Mouse (Mus musculus) retina, adult 2 months (tissue): ENCODE measurements at regions not wholly inside any gene's neighbourhood (a gene's known extent, or its start where the extent isn't known, plus 50 kb on each side); places are given as distances from the start of the nearest gene placed in this dataset.

Source experiments
- DNase-seq: peaks from one replicate; pipeline ENCODE4 v3.0.0-alpha.2; 2012; ENCODE audit warnings: low read depth, low spot score

DNA sequence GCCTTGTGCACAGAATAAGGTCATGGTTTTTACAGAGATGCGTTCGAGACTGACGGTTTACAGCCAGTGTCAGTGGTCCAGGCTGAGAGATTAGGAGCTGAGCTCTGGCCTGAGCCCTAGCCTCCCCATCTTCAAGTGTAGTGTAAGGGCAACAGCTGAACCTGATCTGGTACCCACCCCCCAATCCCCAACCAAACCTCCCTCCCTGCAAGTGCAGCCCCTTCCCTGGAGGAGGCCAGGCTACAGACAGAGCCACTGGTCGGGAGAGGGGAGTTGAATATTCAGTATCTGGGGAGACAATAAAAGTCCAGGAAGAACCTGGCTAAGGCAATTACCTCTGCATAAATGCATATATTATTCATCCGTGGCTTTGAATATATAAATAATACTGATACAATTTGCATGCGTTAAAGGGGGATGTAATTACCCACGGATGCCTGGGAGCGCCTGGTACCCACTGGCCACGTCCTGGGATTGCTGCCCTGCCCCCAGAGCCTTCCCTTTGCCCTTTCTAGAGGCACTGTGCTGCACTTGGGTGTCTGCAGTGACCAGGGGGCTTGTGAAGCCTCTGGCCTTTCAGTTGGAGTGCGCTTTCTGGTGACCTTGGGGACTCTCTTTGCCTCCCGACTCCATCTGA is 95.5 kb upstream of the Mvb12b start:
- DNase-seq, result no peak

GRCm38 (mm10) chr2:33981936-33982335 is 94.2 kb upstream of the Mvb12b start:
- no peak for DNase-seq

GRCm38 (mm10) chr2:33981321-33981720 is 93.6 kb upstream of the Mvb12b start:
- DNase-seq, result no peak

DNA sequence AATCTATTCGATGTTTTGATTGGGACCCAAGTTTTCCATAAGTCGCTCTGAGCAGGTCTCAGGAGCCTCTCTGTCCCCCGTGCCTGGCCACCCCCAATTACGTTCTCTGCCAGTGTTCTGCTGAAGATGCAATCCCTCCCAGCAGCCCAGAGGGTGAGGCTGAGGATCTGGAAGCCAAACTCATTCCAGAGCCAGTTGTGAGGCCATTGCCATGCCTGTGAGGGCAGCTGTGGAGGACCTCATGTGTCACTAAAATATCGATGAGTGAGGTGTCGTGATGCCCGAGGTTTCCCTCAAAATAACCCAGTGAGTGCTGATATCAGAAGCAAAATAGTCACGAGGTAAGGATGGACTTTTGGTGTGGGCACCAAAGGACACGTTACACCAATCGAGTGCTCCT is 93.1 kb upstream of the Mvb12b start:
- DNase-seq, result no peak

DNA sequence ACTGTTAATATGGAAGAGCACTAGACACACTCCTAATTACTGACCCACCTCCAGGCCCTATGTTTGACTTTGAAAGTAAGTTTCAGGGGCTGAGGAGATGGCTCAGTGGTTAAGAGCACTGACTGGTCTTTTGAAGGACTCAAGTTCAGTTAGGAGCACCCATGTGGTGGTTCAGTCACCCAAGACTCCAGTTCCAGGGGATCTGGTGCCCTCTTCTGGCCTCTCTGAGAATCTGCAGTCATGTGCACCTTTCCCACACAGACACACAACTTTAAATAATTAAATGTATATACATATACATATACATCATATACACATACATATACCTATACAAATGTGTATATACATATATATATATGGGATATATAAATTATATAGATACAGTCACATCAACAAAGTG is 91.5 kb upstream of the Mvb12b start:
- DNase-seq, result no peak

GRCm38 (mm10) chr2:33978550-33978949 is 90.8 kb upstream of the Mvb12b start:
- no peak for DNase-seq

- DNase-seq, result no peak
These were observed 90.0 kb upstream of the Mvb12b start for GRCm38 (mm10) chr2:33977576-33978352.

DNA sequence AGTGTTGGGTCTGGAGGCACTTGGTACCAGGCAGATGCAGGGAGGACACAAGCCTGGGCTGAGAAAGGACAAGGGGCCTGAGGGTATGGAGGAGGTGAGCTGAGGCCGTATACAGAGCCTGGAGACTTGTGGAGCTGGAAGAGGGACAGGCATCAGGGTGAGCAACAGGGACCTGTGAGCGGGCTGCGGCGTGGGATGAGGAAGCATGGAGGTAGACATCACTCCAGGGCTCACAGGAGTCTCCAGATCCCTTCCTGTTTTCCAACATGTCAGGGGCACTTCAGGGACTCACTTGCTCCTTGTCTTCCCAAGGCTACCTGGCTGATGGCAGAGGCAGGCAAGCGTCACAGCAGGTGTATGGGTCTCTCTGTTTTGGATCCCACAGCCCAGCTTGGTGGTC is 89.4 kb upstream of the Mvb12b start:
- no peak for DNase-seq

- no peak for DNase-seq
These were observed 88.4 kb upstream of the Mvb12b start for GRCm38 (mm10) chr2:33976183-33976582.

- no peak for DNase-seq
These were observed 87.8 kb upstream of the Mvb12b start for GRCm38 (mm10) chr2:33975423-33976127.

GRCm38 (mm10) chr2:33974737-33975422 is 87.1 kb upstream of the Mvb12b start:
- no peak for DNase-seq

- no peak for DNase-seq
These were observed 86.3 kb upstream of the Mvb12b start for GRCm38 (mm10) chr2:33974031-33974430.

GRCm38 (mm10) chr2:33973213-33973834 is 85.6 kb upstream of the Mvb12b start:
- DNase-seq, result peak; percentile 57

- no peak for DNase-seq
These were observed 79.3 kb upstream of the Mvb12b start for GRCm38 (mm10) chr2:33966984-33967421.

DNA sequence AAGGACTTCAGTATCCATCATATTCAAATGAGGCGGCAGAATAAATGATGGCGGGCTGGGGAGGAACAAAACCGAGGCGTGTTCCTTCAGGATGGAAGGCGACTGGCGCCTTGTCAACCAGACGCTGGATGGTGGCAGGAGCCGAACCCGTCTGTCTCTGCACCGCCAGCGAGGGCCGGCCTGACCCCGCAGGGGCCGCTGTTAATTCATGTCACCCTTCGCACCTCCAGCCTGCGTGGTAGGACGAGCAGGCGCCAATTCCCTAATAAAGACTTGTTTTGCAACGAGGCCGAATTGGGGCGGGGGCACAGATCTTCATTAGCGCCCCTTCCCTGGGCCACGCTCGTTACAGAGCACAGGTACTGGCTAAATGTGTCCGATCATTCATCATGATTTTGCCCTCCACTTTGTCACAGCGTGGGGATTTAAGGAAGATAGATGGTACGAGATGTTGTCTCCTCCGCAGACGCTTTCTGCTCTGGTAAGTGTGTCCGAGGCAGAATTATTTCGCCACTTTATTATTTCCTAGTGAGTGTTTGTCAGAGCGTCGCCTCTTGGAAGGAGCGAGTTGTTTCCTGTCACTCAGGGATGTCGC is 78.7 kb upstream of the Mvb12b start:
- no peak for DNase-seq

DNA sequence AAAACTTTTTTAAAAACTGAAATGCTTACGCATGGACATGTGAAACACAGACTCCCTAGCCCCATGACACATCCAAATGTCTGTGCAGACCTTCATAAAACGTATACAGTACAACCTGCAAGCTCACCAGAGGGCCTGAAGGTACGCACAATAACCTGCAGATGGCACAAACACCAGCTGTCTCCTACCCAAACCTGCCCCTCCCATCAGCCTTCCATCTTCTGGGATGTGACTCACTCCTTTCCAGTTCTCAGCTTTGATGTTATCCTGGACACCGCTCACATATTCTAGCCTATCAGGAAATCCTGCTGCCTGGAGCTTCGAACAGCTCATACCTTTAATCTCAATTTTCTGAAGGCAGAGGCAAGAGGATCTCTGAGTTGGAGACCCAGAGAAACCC is 76.3 kb upstream of the Mvb12b start:
- DNase-seq, result no peak

DNA sequence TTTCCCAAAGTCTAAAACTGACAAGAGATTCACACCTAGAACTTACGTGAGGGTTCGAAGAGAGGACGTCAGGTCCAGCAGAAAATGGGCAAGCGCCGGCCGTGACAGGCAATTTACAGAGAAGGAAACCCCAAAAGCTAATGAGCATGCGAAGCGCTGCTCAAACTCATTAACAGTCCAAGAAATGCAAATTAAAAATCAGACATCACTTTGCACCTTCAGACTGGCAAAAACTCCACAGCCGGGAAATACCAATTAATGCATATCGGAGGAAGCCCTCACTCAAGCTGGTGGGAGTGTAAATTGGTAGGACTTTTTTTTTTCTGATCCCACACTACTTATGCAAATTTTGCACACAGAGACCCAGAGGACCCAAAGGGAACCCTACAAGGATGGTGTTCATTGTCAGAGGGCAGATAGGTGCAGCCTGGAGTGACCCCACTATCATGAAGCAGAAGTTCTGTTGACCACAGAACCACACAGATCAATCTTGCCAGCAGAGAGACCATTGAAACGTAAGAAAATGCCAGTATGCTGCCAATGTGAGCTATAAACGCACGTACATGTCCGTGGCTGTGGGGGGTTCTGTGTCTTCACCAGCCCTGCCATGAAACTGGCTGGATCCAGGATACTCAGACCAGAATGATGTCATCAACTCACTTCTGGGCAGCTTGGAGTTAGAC is 74.8 kb upstream of the Mvb12b start:
- DNase-seq, result no peak

DNA sequence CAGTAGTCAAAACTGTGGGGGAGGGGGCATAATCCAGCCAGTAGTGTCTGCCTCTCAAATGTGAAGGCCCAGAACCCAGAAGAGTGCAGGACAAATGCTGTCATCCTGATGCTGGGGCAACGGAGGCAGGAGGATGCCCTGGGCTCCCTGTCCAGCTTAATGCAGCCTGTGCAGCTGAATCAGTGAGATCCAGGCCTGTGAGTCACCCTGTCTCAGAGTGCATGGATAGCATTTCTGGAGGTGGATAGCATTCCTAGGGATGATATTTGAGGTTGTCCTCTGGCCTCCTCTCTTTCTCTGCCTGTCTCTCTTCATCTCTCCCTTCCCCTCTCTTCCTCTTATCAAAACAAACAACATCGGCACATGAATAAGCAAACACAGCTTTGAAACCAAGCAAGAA is 73.8 kb upstream of the Mvb12b start:
- no peak for DNase-seq

DNA sequence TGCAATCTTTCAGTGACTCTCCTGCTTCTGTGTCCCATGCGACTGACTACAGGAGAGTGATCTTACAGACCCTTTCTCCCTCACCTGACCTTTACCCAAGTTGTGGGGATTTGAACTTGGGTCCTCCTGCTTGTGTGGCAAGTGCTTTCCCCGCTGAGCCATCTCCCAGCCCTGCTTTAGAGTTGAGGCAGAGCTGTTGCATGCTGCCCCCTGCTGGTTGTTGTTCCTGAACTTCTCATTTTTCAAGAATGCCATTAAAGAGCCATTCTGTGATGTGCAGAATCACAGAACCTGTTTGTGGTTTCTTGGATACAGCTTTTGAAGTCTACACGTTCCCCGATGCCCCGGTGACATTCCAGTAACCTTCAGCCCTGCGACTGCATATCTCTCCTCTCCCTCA is 70.0 kb upstream of the Mvb12b start:
- DNase-seq, result no peak

DNA sequence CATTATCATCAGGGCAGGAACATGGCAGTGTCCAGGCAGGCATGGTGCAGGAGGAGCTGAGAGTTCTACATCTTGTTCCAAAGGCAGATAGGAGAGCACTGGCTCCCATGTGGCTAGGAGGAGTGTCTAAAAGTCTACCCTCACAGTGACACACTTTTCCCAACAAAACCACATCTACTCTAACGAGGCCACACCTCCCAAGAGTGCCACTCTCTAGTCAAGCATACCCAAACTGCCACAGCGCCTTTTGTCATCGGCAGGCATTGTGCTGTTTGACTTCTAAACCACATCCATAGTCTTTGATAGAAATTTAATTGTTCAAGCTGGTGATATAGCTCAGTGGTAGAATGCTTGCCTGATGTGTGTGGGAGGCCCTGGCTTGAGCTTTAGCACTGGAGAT is 56.6 kb upstream of the Mvb12b start:
- no peak for DNase-seq

DNA sequence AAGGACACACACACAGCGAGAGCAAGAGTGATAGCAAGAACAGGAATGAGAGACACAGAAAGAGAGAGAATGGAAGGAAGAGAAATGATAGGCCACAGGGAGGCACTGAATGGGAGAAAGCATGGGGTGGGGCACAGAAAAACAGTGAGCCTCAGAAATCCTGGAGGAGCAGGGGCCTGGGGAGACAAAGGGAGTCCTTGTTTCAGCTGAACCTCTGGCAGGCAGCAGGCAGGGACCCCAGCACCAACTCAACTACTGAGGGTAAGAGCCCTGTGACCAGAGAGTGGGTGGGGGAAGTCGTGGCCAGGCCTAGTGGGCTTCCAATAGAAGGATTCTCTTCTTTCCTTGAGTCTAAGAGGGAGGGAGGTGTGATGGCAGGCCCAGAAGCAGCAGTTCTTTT is 54.3 kb upstream of the Mvb12b start:
- DNase-seq, result no peak
